ENCODE assay signal across 23 mouse cellular contexts in the genomic region with DNA sequence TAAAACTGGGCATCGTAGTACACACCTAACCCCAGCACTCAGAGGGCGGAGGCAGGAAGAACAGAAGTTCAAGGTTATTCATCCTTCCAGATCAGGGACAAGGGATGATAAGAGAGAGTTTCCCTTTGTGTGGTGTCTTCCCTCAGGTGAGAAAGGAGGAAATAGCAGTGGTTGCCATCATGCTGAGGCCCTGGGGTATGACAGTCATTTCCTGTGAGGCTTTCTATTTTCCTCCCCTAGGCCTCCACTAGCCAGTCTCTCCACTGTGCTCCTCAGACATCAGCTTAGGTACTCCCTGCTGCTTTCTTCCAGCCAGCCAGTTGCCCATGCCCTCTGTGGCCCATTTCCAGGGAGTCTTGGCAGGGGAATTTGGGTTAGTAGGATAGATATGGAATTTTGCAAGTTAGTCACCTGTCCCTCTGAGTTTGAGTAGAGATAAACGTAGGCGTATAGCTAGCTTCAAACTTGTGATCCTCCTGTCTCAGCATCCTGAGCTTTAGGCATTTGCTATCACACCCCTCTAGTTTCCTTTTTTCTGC. TPM values are rescaled to one million over a fixed set of nuclear protein-coding genes. Genes with fewer than 3 reads are reported as not detected.
A peak's percentile ranks its signal among the peaks of the same experiment; 100 is the strongest.
DNase-seq lines count a peak whose midpoint lies in the region; ATAC-seq and TF ChIP-seq lines count a peak whose summit lies in the region.
"Had no signal": no experiment of that assay in that cellular context is flagged by ENCODE, and none has a peak within 500 bp of the region (broad histone marks: within the 10 kb centered on the region; RNA-seq: fewer than 3 reads in every experiment).

No protein-coding gene starts in this region.

- peaks cover 12% of the 10 kb centered on the region; the same call in 1 of the 2 replicates for H3K4me1 ChIP-seq in hindbrain, embryonic 10.5 days (replicated peaks)
- peaks cover 5% of the 10 kb centered on the region; the same call in 1 of the 2 replicates for H3K4me1 ChIP-seq in hindbrain, postnatal 0 days (ENCODE audit: insufficient read depth, low read length)
- H3K4me1 ChIP-seq in megakaryocyte, embryonic 14.5 days: peaks cover 86% of the 10 kb centered on the region
- H3K4me1 ChIP-seq: limb, embryonic 12.5 days had no signal

- TF ChIP-seq CTCF in hindbrain, postnatal 0 days (IDR thresholded peaks at IDR 0.05; ENCODE audit: low read depth): no peak
- no peak for TF ChIP-seq CTCF in gastrocnemius, adult 2 months (IDR thresholded peaks at IDR 0.05)

- H3K9ac ChIP-seq in hindbrain, postnatal 0 days (replicated peaks; ENCODE audit: low read length): no peak overlapping the region
- H3K9ac ChIP-seq: heart, embryonic 13.5 days; limb, embryonic 12.5 days; liver, embryonic 14.5 days had no signal

- no peak overlapping the region for H3K4me2 ChIP-seq in hindbrain, postnatal 0 days (ENCODE audit: low read depth, low read length)
- H3K4me2 ChIP-seq: heart, embryonic 13.5 days; limb, embryonic 12.5 days had no signal

- no peaks in the 10 kb centered on the region; the same call in 1 of the 2 replicates for H3K27me3 ChIP-seq in hindbrain, embryonic 10.5 days (ENCODE audit: insufficient read depth, poor library complexity, severe bottlenecking)
- no peaks in the 10 kb centered on the region for H3K27me3 ChIP-seq in hindbrain, postnatal 0 days (ENCODE audit: insufficient read depth, low read length)
- no peaks in the 10 kb centered on the region for H3K27me3 ChIP-seq in megakaryocyte, embryonic 14.5 days (replicated peaks)
- H3K27me3 ChIP-seq: heart, embryonic 13.5 days; limb, embryonic 12.5 days had no signal

- DNase-seq in hindbrain, embryonic 10.5 days (ENCODE audit: low spot score): no peak
- DNase-seq in hindbrain, postnatal 0 days (ENCODE audit: low spot score): no peak
- peak; percentile 45 for DNase-seq in adipocyte (ENCODE audit: low spot score)
- DNase-seq in left cerebral cortex, adult 8-10 months (ENCODE audit: low spot score in 2 of 2): no peak
- no peak for DNase-seq in urinary bladder, postnatal 4 days (ENCODE audit: low spot score in 2 of 2)
- DNase-seq in gastrocnemius, adult 2 months: no peak
- DNase-seq: heart, postnatal 36 days; kidney, adult 8-10 months; kidney, postnatal 36 days; layer of hippocampus, adult 9-11 months; thymus, postnatal 4 days had no signal

- intact Hi-C loops in gastrocnemius, adult 2 months (cut with DNase I): no loop called here

- no peaks in the 10 kb centered on the region for H3K36me3 ChIP-seq in hindbrain, embryonic 10.5 days
- no peaks in the 10 kb centered on the region for H3K36me3 ChIP-seq in hindbrain, postnatal 0 days (ENCODE audit: insufficient read depth, low read length)
- peaks cover 3% of the 10 kb centered on the region for H3K36me3 ChIP-seq in megakaryocyte, embryonic 14.5 days (replicated peaks; ENCODE audit: low read length)
- H3K36me3 ChIP-seq: heart, embryonic 13.5 days; limb, embryonic 12.5 days had no signal

- H3K4me3 ChIP-seq in hindbrain, embryonic 10.5 days: no peak overlapping the region
- H3K4me3 ChIP-seq in hindbrain, postnatal 0 days (ENCODE audit: low read length): no peak overlapping the region
- peak overlapping the region; percentile 56 for H3K4me3 ChIP-seq in megakaryocyte, embryonic 14.5 days (replicated peaks)
- H3K4me3 ChIP-seq in gastrocnemius, adult 2 months: no peak overlapping the region
- H3K4me3 ChIP-seq: erythroblast, embryonic 14.5 days; heart, embryonic 13.5 days; limb, embryonic 12.5 days had no signal

- no peaks in the 10 kb centered on the region for H3K9me3 ChIP-seq in hindbrain, embryonic 10.5 days
- no peaks in the 10 kb centered on the region for H3K9me3 ChIP-seq in hindbrain, postnatal 0 days (ENCODE audit: low read length)
- H3K9me3 ChIP-seq in megakaryocyte, embryonic 14.5 days: no peaks in the 10 kb centered on the region
- H3K9me3 ChIP-seq: heart, embryonic 13.5 days; limb, embryonic 12.5 days had no signal

- H3K27ac ChIP-seq in hindbrain, embryonic 10.5 days: 0 out of 2 replicates have a peak overlapping the region, but pooled peaks have one; percentile 5
- H3K27ac ChIP-seq in hindbrain, postnatal 0 days: no peak overlapping the region
- no peak overlapping the region for H3K27ac ChIP-seq in gastrocnemius, adult 2 months
- H3K27ac ChIP-seq: limb, embryonic 12.5 days; liver, embryonic 14.5 days had no signal

- WGBS in hindbrain, embryonic 10.5 days: 92% methylated on average over 4 of the region's 4 CpGs
- WGBS in hindbrain, postnatal 0 days: 92% methylated on average over 4 of the region's 4 CpGs

- ATAC-seq in hindbrain, postnatal 0 days: no peak
- peak; percentile 74 for ATAC-seq in CD4-positive, CD25-positive, alpha-beta regulatory T cell, adult 4 months
- ATAC-seq: forebrain, embryonic 14.5 days; hindbrain, embryonic 16.5 days; lung, postnatal 0 days had no signal

RNA-seq across cellular contexts. Expression of a gene that starts 6.5 kb away (rescaled TPM):
- polyA plus RNA-seq in hindbrain, embryonic 10.5 days (2016; fragmentation: Nextera tagmentation; extraction: Ambion mirVana): 0.81 and 1.0 TPM in 2 replicates
- total RNA-seq in hindbrain, postnatal 0 days (2014; rRNA removed): 1.1 and 2.6 TPM in 2 replicates
- 1.4 and 1.5 TPM in 2 replicates for polyA plus RNA-seq in hindbrain, postnatal 0 days (2015; fragmentation: Nextera tagmentation; extraction: Ambion mirVana)
- polyA plus RNA-seq in CD4-positive, CD25-positive, alpha-beta regulatory T cell, adult 4 months (2017; shearing (Covaris generic)): under 1 TPM; 0.11 to 0.37 TPM
- polyA plus RNA-seq in megakaryocyte, embryonic 14.5 days (2012; ENCODE audit: insufficient read depth, low replicate concordance): 3.4 and 3.6 TPM in 2 replicates
- under 1 TPM; 0.40 to 0.87 (median 0.73) TPM for total RNA-seq in left cerebral cortex, adult 8-10 months (2022)
- total RNA-seq in gastrocnemius, adult 2 months (2021): under 1 TPM; 0.50 to 0.66 TPM
- polyA plus RNA-seq: erythroblast, embryonic 14.5 days had no signal

RNA-seq across cellular contexts. Expression of a gene that starts 32.4 kb away (rescaled TPM):
- 31.5 and 42.9 TPM in 2 replicates for polyA plus RNA-seq in hindbrain, embryonic 10.5 days (2016; fragmentation: Nextera tagmentation; extraction: Ambion mirVana)
- total RNA-seq in hindbrain, postnatal 0 days (2014; rRNA removed): 12.8 and 14.1 TPM in 2 replicates
- 7.5 and 7.8 TPM in 2 replicates for polyA plus RNA-seq in hindbrain, postnatal 0 days (2015; fragmentation: Nextera tagmentation; extraction: Ambion mirVana)
- polyA plus RNA-seq in CD4-positive, CD25-positive, alpha-beta regulatory T cell, adult 4 months (2017; shearing (Covaris generic)): not detected
- 3.2 and 4.8 TPM in 2 replicates for polyA plus RNA-seq in megakaryocyte, embryonic 14.5 days (2012; ENCODE audit: insufficient read depth, low replicate concordance)
- 1 to 10 TPM; 4.6 to 5.6 (median 5.4) TPM for total RNA-seq in left cerebral cortex, adult 8-10 months (2022)
- total RNA-seq in gastrocnemius, adult 2 months (2021): 10 to 100 TPM; 45.4 to 82.1 TPM
- total RNA-seq: granulocyte monocyte progenitor cell, adult 5-6 weeks; megakaryocyte-erythroid progenitor cell, adult 5-6 weeks had no signal

RNA-seq across cellular contexts. Expression of a gene that starts 50.9 kb away (rescaled TPM):
- polyA plus RNA-seq in hindbrain, embryonic 10.5 days (2016; fragmentation: Nextera tagmentation; extraction: Ambion mirVana): 0.05 and 0.06 TPM in 2 replicates
- total RNA-seq in hindbrain, postnatal 0 days (2014; rRNA removed): 0.37 TPM in 1 of 2 replicates, not detected in the other
- polyA plus RNA-seq in hindbrain, postnatal 0 days (2015; fragmentation: Nextera tagmentation; extraction: Ambion mirVana): 0.08 TPM in 1 of 2 replicates, not detected in the other
- polyA plus RNA-seq in CD4-positive, CD25-positive, alpha-beta regulatory T cell, adult 4 months (2017; shearing (Covaris generic)): under 1 TPM in 1 of 2 experiments, not detected in 1; 0.34 TPM
- 1.3 TPM in 1 of 2 replicates, not detected in the other for polyA plus RNA-seq in megakaryocyte, embryonic 14.5 days (2012; ENCODE audit: insufficient read depth, low replicate concordance)
- not detected for total RNA-seq in left cerebral cortex, adult 8-10 months (2022)
- under 1 TPM; 0.15 to 0.42 TPM for total RNA-seq in gastrocnemius, adult 2 months (2021)
- polyA plus RNA-seq: embryonic facial prominence, embryonic 11.5 days; erythroblast, embryonic 14.5 days; forebrain, embryonic 14.5 days; hindbrain, embryonic 16.5 days; limb, embryonic 12.5 days had no signal
